Mouse (Mus musculus) myocyte (in vitro differentiated cells): Measurements from ENCODE around the gene Serping1.

Experiments
- CEBPB ChIP-seq: IDR thresholded peaks from 2 replicates; pipeline ENCODE4 v1.6.1; 2011; ENCODE audit warnings: mild to moderate bottlenecking, moderate library complexity; ENCODE audit not compliant: poor library complexity, insufficient read depth, severe bottlenecking
- MAX ChIP-seq: IDR thresholded peaks from one replicate; pipeline ENCODE4 v1.6.1; 2011; ENCODE audit warnings: low read depth, mild to moderate bottlenecking, control low read depth
- MYOG ChIP-seq, 3 experiments: IDR thresholded peaks; one replicate each; pipeline ENCODE4 v1.6.1; 2011; ENCODE audit warnings: control low read depth in 2 of 3, low read depth in 2 of 3, mild to moderate bottlenecking in 2 of 3; ENCODE audit not compliant: insufficient read length in 2 of 3, control insufficient read depth in 1 of 3, insufficient read depth in 1 of 3
- POLR2A ChIP-seq: IDR thresholded peaks from one replicate; pipeline ENCODE4 v1.6.1; 2011; ENCODE audit warnings: low read depth, mild to moderate bottlenecking, control low read depth, moderate library complexity; ENCODE audit not compliant: insufficient read length
- POLR2AphosphoS2 ChIP-seq: IDR thresholded peaks from one replicate; pipeline ENCODE4 v1.6.1; 2011; ENCODE audit warnings: low read depth, control low read depth; ENCODE audit not compliant: insufficient read length
- TCF12 ChIP-seq: IDR thresholded peaks from one replicate; pipeline ENCODE4 v1.6.1; 2011; ENCODE audit warnings: mild to moderate bottlenecking, control low read depth; ENCODE audit not compliant: poor library complexity, insufficient read depth, severe bottlenecking

DNA sequence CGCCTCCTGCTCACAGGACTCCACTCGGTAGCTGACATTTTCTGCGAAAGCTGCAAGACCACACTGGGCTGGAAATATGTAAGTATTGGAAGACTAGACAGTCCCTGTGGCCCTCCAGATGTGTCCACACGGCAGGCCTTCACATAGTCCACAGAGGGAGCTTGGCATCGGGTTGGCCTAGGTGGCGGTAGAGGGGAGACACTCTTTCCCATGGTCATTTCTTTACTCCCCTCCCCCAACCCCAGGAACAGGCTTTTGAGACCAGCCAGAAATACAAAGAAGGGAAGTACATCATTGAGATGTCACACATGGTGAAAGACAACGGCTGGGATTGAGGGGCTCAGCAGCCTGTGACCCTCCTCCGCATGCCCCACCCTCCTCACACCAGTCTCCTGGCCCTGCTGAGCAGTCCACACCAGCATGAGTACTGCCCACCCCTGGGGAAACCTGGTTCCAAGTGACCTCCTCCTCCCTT lies 37.8 kb downstream of the Serping1 start:
- no peak for TF ChIP-seq TCF12
- TF ChIP-seq POLR2A = peak; percentile 18
- peak; percentile 98 for TF ChIP-seq POLR2AphosphoS2
- no peak for TF ChIP-seq MYOG (IDR thresholded peaks at IDR 0.05; ENCODE audit: control insufficient read depth in 1 of 3, insufficient read depth in 1 of 3, insufficient read length in 2 of 3, low read depth in 2 of 3)
- no peak for TF ChIP-seq MAX
- TF ChIP-seq CEBPB = no peak
